Mouse (Mus musculus) liver, embryonic 18 days (tissue): ENCODE data around the gene Mamstr. TPM values are rescaled to one million over a fixed set of nuclear protein-coding genes. Genes with fewer than 3 reads are reported as not detected.

Experiments used
- polyA plus RNA-seq: library from polyadenylated mRNA; depleted of rRNA; stranded (reverse); fragments of >200 nt; gene quantifications from 2 replicates; pipeline ENCODE4 v1.2.3, GENCODE M21; 2012; rRNA removed

The Mamstr gene
- polyA plus RNA-seq: 0.50 TPM in 2 replicates

DNA sequence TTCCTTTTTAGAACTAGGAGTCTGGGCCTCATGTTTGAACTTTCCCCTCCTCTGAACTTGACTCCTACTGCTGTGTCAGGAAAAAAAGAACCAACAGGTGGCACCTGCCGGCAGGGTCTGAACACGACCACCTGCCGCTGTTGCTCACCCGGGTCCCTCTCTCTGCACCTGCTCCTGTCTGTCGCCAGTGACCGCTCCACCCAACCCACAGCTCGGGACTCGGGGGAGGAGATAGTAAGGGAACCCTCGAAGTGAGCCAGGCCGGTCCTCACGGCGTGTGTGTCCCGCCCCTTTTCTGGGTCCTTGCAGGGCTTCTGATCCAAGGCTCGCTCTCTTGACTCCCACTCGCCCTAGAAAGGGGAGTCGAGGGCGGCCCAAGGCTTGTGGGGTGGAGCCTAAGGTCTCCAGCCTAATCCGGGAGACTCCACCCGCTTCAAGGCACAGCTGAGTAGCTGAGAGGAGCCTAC lies at the start of gene Mamstr:
Mamstr (plus strand) TSS at position 417 of the 467 bp plus-strand sequence.

DNA sequence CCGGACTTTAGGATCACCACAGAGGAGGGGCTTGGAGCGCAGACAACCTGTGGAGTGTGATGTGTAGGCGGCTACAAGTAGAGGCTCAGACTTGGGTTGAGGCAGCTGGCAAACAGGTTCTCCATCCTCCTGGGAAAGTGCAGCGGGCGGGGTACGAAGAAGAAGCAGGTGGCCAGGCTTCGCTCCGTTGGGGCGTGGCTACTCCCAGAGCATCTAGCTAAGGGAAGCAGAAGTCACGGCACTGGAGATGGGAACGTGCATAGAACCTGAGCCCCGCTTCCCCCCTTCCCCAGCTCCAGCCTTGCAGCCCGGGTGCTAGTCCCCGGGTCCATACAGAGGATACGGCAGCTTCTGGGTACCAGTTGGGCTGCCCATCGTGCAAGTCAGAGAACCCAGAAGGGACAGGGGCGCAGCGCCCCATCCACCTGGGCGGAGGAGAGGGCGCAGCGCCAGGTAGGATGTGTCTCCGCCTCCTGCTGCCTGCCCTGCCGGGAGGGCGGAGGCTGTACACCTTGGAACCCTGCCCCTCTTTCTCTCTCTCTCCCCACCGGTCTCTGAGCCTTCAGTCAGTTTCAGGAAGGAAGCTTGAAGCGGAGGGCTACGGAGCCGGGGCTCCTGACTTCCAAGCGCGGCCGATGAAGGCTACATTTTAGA lies 22.6 kb upstream of the Mamstr start, which contains the start of gene Fut1:
Fut1 (plus strand) TSS at position 248 of the 654 bp plus-strand sequence.

DNA sequence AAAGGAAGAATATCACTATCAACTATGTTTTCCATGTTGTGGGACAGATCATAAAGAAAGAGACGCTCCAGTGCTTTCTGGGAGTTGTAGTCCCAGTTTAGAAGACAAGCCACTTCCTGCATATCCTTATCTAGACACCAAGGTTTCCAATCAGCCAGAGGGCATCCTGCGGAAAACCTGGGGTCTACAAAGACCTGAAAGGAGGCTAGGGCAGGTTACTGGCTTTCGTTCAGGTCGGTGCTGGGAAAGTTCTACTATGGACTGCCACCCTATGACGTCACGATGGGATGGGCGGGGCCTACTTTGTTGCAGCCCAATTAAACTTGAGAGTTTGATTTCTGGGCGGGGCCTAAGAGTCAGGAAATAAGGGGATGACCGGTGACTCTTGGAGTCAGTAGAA lies 18.3 kb upstream of the Mamstr start, which contains the start of gene Izumo1:
Izumo1 (plus strand) TSS at position 369 of the 400 bp plus-strand sequence.

DNA sequence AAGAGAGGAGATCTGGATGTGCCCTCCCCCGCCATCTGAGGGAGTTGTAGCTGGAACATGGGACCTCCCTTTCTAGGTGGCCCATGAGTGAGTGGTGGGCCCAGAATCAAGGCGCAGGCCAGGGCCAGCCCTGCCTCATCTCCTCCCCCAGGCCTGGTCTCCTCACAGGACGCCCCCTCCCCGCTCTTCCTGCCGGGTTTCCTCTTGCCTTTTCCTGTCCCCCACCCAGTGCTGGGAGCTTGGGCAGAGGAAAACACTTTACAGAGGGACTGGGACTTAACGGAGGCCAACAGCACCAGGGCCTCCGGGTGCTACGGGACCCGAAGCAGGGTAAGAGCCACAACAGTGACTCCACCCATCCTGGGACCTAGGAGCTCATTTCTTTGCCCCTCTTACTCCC lies 12.5 kb upstream of the Mamstr start, which contains the start of gene Rasip1:
Rasip1 (plus strand) TSS at position 228 of the 400 bp plus-strand sequence.

DNA sequence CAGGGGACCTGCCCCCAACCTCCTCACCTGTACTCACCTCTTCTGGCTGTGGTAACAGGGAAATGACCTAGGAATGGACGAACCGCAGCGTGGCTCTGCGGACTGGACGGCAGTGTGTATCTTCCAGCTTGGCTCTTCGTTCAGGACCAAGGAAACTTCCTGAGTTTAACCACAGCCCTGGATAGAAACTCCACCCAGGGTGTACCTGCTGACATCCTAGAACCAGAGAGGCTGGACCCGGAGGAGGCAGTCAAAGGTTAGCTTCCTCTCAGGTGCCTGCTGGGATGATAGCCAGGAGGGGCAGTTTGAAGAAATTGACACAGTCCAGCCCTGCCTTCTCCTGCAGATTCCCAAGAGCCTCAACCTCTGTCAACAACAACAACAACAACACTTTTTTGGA lies 26.4 kb downstream of the Mamstr start, which contains the start of gene Fut2:
Fut2 (minus strand) TSS at position 234 of the 400 bp plus-strand sequence.

DNA sequence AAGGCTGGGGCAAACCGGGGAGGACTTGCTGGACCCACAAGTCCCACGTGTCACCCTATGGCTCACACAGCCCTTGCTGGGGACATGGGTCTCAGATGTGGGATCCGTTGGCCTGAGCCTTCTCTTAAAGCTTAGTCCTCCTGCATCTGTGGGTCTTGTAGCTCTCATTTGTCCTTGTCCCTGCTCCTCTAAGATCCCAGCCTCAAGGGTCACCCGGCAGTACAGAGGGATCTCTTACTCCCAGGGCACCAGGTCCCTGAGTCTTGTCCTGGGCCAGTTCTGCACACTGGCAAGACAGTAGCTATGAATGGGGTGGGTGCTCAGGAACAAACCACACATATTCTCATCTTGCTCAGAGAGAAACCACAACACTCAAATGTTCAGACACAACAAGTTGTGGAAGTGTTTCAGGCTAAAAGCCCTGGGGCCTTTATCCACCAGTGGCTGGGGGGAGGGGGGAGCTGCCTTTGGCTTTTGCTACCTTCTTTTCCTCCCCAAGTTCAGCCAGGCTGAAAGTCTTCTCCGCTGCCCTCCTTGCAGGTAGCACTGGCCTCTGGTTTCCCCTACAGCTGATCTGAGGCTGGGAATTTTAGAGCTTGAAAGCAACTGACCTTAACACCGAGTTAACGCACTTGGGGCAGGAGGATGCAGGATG lies 43.7 kb downstream of the Mamstr start, which contains the start of gene Ntn5:
Ntn5 (plus strand) TSS at position 627 of the 655 bp plus-strand sequence.

DNA sequence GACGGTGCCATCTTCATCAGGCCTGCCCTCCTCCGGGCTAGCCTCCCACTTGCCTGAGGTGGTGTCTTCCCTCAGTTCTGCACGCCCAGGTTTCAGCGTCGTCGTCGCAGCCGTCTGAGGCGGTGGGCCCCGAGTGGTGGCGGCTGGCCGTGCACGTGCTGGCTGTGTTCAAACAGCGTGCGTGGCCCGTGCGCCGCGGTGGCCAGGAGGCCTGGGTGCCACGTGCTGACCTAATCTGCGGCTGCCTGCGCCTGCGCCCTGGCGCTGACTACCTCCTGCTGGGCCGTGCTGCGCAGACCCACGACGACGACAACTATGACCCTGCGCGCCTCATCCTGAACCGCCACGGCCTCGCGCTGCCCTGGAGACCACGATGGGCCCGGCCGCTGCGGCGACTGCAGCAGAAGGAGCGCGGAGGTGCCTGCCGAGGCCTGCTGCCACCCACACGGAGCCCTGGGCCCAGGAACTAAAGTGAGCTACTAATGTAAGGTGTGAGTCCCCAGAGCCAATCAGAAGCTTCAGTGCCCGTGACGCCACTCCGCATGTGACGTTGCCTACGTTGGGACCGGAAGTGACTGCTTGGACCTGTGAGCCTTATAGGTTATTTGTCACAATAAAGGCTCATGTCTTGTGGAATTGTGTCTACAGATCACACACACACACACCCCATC lies 54.3 kb downstream of the Mamstr start, which contains the start of gene Sec1:
Sec1 (minus strand) TSS at position 482 of the 671 bp plus-strand sequence.

Other genes starting within 250 kb of the Mamstr start
- gene Snrnp70, start 244.2 kb upstream of the Mamstr start, polyA plus RNA-seq: 152 and 184 TPM in 2 replicates
- gene Kcna7, start 234.3 kb upstream of the Mamstr start, polyA plus RNA-seq: not detected in 2 replicates
- 0.15 and 0.17 TPM in 2 replicates for gene Ntf5, start 226.3 kb upstream of the Mamstr start, polyA plus RNA-seq
- gene Lhb, start 219.2 kb upstream of the Mamstr start, polyA plus RNA-seq: not detected in 2 replicates
- 7.5 and 9.9 TPM in 2 replicates for gene Gys1, start 205.1 kb upstream of the Mamstr start, polyA plus RNA-seq
- 37.3 and 45.2 TPM in 2 replicates for gene Ruvbl2, start 201.9 kb upstream of the Mamstr start, polyA plus RNA-seq
- 1,700 and 2,007 TPM in 2 replicates for gene Ftl1, start 180.1 kb upstream of the Mamstr start, polyA plus RNA-seq
- 47.6 and 49.6 TPM in 2 replicates for gene Bax, start 173.1 kb upstream of the Mamstr start, polyA plus RNA-seq
- 0.12 and 0.15 TPM in 2 replicates for gene Tulp2, start 158.1 kb upstream of the Mamstr start, polyA plus RNA-seq
- 0.12 TPM in 1 of 2 replicates, not detected in the other for gene Gm45808, start 153.2 kb upstream of the Mamstr start, polyA plus RNA-seq
- gene Dhdh, start 151.2 kb upstream of the Mamstr start, polyA plus RNA-seq: 5.7 and 6.5 TPM in 2 replicates
- 75.2 and 76.4 TPM in 2 replicates for gene Nucb1, start 129.6 kb upstream of the Mamstr start, polyA plus RNA-seq
- gene Ppp1r15a, start 113.7 kb upstream of the Mamstr start, polyA plus RNA-seq: 79.7 and 101 TPM in 2 replicates
- gene Plekha4, start 113.6 kb upstream of the Mamstr start, polyA plus RNA-seq: 1.2 and 1.7 TPM in 2 replicates
- gene Hsd17b14, start 85.1 kb upstream of the Mamstr start, polyA plus RNA-seq: 0.78 and 1.3 TPM in 2 replicates
- gene Bcat2, start 69.8 kb upstream of the Mamstr start, polyA plus RNA-seq: 41.1 and 45.0 TPM in 2 replicates
- 3.1 and 3.5 TPM in 2 replicates for gene Fgf21, start 24.5 kb upstream of the Mamstr start, polyA plus RNA-seq
- gene Fut1, start 22.7 kb upstream of the Mamstr start, polyA plus RNA-seq: 0.17 and 0.24 TPM in 2 replicates
- gene Izumo1, start 18.2 kb upstream of the Mamstr start, polyA plus RNA-seq: 0.09 and 0.12 TPM in 2 replicates
- 3.2 and 3.6 TPM in 2 replicates for gene Rasip1, start 12.5 kb upstream of the Mamstr start, polyA plus RNA-seq
- gene Fut2, start 26.4 kb downstream of the Mamstr start, polyA plus RNA-seq: 0.04 and 0.05 TPM in 2 replicates
- 0.01 and 0.04 TPM in 2 replicates for gene Ntn5, start 44.0 kb downstream of the Mamstr start, polyA plus RNA-seq
- 0.01 and 0.02 TPM in 2 replicates for gene Sec1, start 54.4 kb downstream of the Mamstr start, polyA plus RNA-seq
- gene Car11, start 59.9 kb downstream of the Mamstr start, polyA plus RNA-seq: 0.48 and 0.74 TPM in 2 replicates
- gene Dbp, start 65.1 kb downstream of the Mamstr start, polyA plus RNA-seq: 0.84 and 0.87 TPM in 2 replicates
- gene Rpl18, start 75.5 kb downstream of the Mamstr start, polyA plus RNA-seq: 485 and 498 TPM in 2 replicates
- 9.6 and 10.4 TPM in 2 replicates for gene Sphk2, start 78.0 kb downstream of the Mamstr start, polyA plus RNA-seq
- gene Fam83e, start 81.2 kb downstream of the Mamstr start, polyA plus RNA-seq: 0.14 and 0.16 TPM in 2 replicates
- not detected in 2 replicates for gene Spaca4, start 85.8 kb downstream of the Mamstr start, polyA plus RNA-seq
- 0.06 and 0.10 TPM in 2 replicates for gene Lmtk3, start 143.8 kb downstream of the Mamstr start, polyA plus RNA-seq
- 0.13 and 0.35 TPM in 2 replicates for gene Sult2b1, start 144.7 kb downstream of the Mamstr start, polyA plus RNA-seq
- gene Cyth2, start 174.6 kb downstream of the Mamstr start, polyA plus RNA-seq: 15.6 and 16.9 TPM in 2 replicates
- gene Kcnj14, start 184.8 kb downstream of the Mamstr start, polyA plus RNA-seq: 0.07 and 0.11 TPM in 2 replicates
- 8.0 and 8.4 TPM in 2 replicates for gene Grwd1, start 191.0 kb downstream of the Mamstr start, polyA plus RNA-seq
- 101 and 102 TPM in 2 replicates for gene Kdelr1, start 232.8 kb downstream of the Mamstr start, polyA plus RNA-seq
- 0.10 and 0.12 TPM in 2 replicates for gene Grin2d, start 238.4 kb downstream of the Mamstr start, polyA plus RNA-seq